Mouse (Mus musculus): ENCODE data around the gene C1galt1. TPM values are rescaled to one million over a fixed set of nuclear protein-coding genes. Genes with fewer than 3 reads are reported as not detected.

C1galt1 gene
- polyA plus RNA-seq, 1 experiment, result 3.1 TPM

- Histone ChIP-seq H3K4me1 (ENCODE audit: control insufficient read depth, insufficient read depth, insufficient read length) (peaks cover 28% of the 10 kb centered on the region), H3K4me3 (ENCODE audit: extremely low read depth, insufficient read depth, insufficient read length) (peak overlapping the region; percentile 8; the same call in 1 of the 2 replicates), H3K27me3 (ENCODE audit: control insufficient read depth, insufficient read depth, low read length) (no peaks in the 10 kb centered on the region), H3K27ac (ENCODE audit: insufficient read depth, low read length) (peak overlapping the region; percentile 65), H3K36me3 (ENCODE audit: control insufficient read depth, insufficient read depth, low read length) (no peaks in the 10 kb centered on the region; the same call in 1 of the 2 replicates)
- 37% methylated on average over 6 of the region's 6 CpGs for WGBS
- no peak for DNase-seq (ENCODE audit: low read depth in 1 of 2, low spot score in 2 of 2)
- TF ChIP-seq CTCF (IDR thresholded peaks at IDR 0.05; ENCODE audit: extremely low read depth, insufficient read depth, insufficient read length, insufficient replicate concordance) (no peak), POLR2A (IDR thresholded peaks at IDR 0.05; ENCODE audit: low read depth, low read length) (no peak)
Measured at GRCm38 (mm10) chr6:7847890-7848508, 3.4 kb downstream of the C1galt1 start.

GRCm38 (mm10) chr6:7848714-7849113, 4.1 kb downstream of the C1galt1 start:
- 85% methylated on average over 9 of the region's 9 CpGs for WGBS
- H3K4me3 ChIP-seq (ENCODE audit: extremely low read depth, insufficient read depth, insufficient read length), result no peak overlapping the region
- TF ChIP-seq POLR2A (IDR thresholded peaks at IDR 0.05; ENCODE audit: low read depth, low read length), result no peak
- no peak for TF ChIP-seq CTCF (IDR thresholded peaks at IDR 0.05; ENCODE audit: extremely low read depth, insufficient read depth, insufficient read length, insufficient replicate concordance)

GRCm38 (mm10) chr6:7851036-7851435, 6.4 kb downstream of the C1galt1 start:
- Histone ChIP-seq H3K36me3 (ENCODE audit: control insufficient read depth, insufficient read depth, low read length) (no peaks in the 10 kb centered on the region; the same call in 1 of the 2 replicates), H3K4me3 (ENCODE audit: extremely low read depth, insufficient read depth, insufficient read length) (no peak overlapping the region), H3K4me1 (ENCODE audit: control insufficient read depth, insufficient read depth, insufficient read length) (peaks cover 31% of the 10 kb centered on the region), H3K27me3 (ENCODE audit: control insufficient read depth, insufficient read depth, low read length) (no peaks in the 10 kb centered on the region), H3K27ac (ENCODE audit: insufficient read depth, low read length) (no peak overlapping the region)
- 96% methylated on average over 2 of the region's 2 CpGs for WGBS
- no peak for TF ChIP-seq CTCF (IDR thresholded peaks at IDR 0.05; ENCODE audit: extremely low read depth, insufficient read depth, insufficient read length, insufficient replicate concordance)
- DNase-seq (ENCODE audit: low read depth in 1 of 2, low spot score in 2 of 2), result no peak

More at GRCm38 (mm10) chr6:7848714-7849113, 4.1 kb downstream of the C1galt1 start:
- H3K4me1 ChIP-seq (ENCODE audit: control insufficient read depth, insufficient read depth, insufficient read length), result peaks cover 30% of the 10 kb centered on the region
- no peaks in the 10 kb centered on the region; the same call in 1 of the 2 replicates for H3K36me3 ChIP-seq (ENCODE audit: control insufficient read depth, insufficient read depth, low read length)
- no peaks in the 10 kb centered on the region for H3K27me3 ChIP-seq (ENCODE audit: control insufficient read depth, insufficient read depth, low read length)
- DNase-seq (ENCODE audit: low read depth in 1 of 2, low spot score in 2 of 2), result no peak
- no peak overlapping the region for H3K27ac ChIP-seq (ENCODE audit: insufficient read depth, low read length)

GRCm38 (mm10) chr6:7852919-7853318, 8.3 kb downstream of the C1galt1 start:
- TF ChIP-seq POLR2A (IDR thresholded peaks at IDR 0.05; ENCODE audit: low read depth, low read length), result no peak
- H3K27ac ChIP-seq (ENCODE audit: insufficient read depth, low read length), result no peak overlapping the region
- H3K4me1 ChIP-seq (ENCODE audit: control insufficient read depth, insufficient read depth, insufficient read length), result peaks cover 23% of the 10 kb centered on the region
- H3K27me3 ChIP-seq (ENCODE audit: control insufficient read depth, insufficient read depth, low read length), result no peaks in the 10 kb centered on the region
- DNase-seq (ENCODE audit: low read depth in 1 of 2, low spot score in 2 of 2), result no peak
- H3K36me3 ChIP-seq (ENCODE audit: control insufficient read depth, insufficient read depth, low read length), result no peaks in the 10 kb centered on the region; the same call in 1 of the 2 replicates
- H3K4me3 ChIP-seq (ENCODE audit: extremely low read depth, insufficient read depth, insufficient read length), result no peak overlapping the region
- 68% methylated on average over 1 of the region's 1 CpGs for WGBS

DNA sequence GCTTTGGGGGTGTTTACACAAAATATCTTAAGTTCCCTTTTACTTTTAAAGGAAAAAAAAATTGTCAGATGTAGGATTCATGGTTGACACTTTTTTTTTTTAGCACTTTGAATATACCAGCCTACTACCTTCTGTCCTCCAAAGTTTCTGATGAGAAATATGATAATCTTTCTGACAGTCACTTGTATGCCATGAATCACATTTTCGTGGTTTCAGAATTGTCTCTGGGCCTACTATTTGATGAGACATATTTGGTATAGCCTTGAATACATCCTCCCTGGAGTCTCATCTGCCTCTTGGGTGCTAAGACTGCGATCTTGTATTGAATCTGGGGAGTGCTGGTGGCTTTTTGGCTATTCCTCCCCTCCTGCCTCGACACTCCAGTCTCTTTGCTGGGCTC, 8.8 kb downstream of the C1galt1 start:
- TF ChIP-seq POLR2A (IDR thresholded peaks at IDR 0.05; ENCODE audit: low read depth, low read length) (no peak), CTCF (IDR thresholded peaks at IDR 0.05; ENCODE audit: extremely low read depth, insufficient read depth, insufficient read length, insufficient replicate concordance) (no peak)
- H3K4me3 ChIP-seq (ENCODE audit: extremely low read depth, insufficient read depth, insufficient read length), result no peak overlapping the region
- peaks cover 17% of the 10 kb centered on the region for H3K4me1 ChIP-seq (ENCODE audit: control insufficient read depth, insufficient read depth, insufficient read length)
- H3K27ac ChIP-seq (ENCODE audit: insufficient read depth, low read length), result no peak overlapping the region
- WGBS, result 69% methylated on average over 3 of the region's 3 CpGs
- DNase-seq (ENCODE audit: low read depth in 1 of 2, low spot score in 2 of 2), result no peak
- H3K27me3 ChIP-seq (ENCODE audit: control insufficient read depth, insufficient read depth, low read length), result no peaks in the 10 kb centered on the region
- no peaks in the 10 kb centered on the region; the same call in 1 of the 2 replicates for H3K36me3 ChIP-seq (ENCODE audit: control insufficient read depth, insufficient read depth, low read length)

- Histone ChIP-seq H3K27ac (ENCODE audit: insufficient read depth, low read length) (no peak overlapping the region), H3K4me1 (ENCODE audit: control insufficient read depth, insufficient read depth, insufficient read length) (peaks cover 6% of the 10 kb centered on the region; the same call in 1 of the 2 replicates), H3K36me3 (ENCODE audit: control insufficient read depth, insufficient read depth, low read length) (no peaks in the 10 kb centered on the region), H3K27me3 (ENCODE audit: control insufficient read depth, insufficient read depth, low read length) (no peaks in the 10 kb centered on the region), H3K4me3 (ENCODE audit: extremely low read depth, insufficient read depth, insufficient read length) (no peak overlapping the region)
- peak; percentile 25 to 56 for DNase-seq (ENCODE audit: low read depth in 1 of 2, low spot score in 2 of 2)
- 45% methylated on average over 5 of the region's 5 CpGs for WGBS
- TF ChIP-seq POLR2A (IDR thresholded peaks at IDR 0.05; ENCODE audit: low read depth, low read length) (no peak), CTCF (IDR thresholded peaks at IDR 0.05; ENCODE audit: extremely low read depth, insufficient read depth, insufficient read length, insufficient replicate concordance) (peak; percentile 53; the same call in 1 of the 2 replicates)
Measured at GRCm38 (mm10) chr6:7856682-7857290, 12.1 kb downstream of the C1galt1 start.
